Mouse (Mus musculus) erythroblast, adult 5-6 weeks (primary cell): ENCODE measurements around the gene Slc35f4. TPM values are rescaled to one million over a fixed set of nuclear protein-coding genes. Genes with fewer than 3 reads are reported as not detected.
"Not testable (repeated sequence)": the region's sequence is repeated elsewhere in the genome, so short reads cannot be mapped to it uniquely, and the experiment has no call there.

Experiments
- ATAC-seq: replicated peaks from 2 replicates; pipeline ENCODE4 v1.8.0; 2016; ENCODE audit warnings: moderate number of reproducible peaks, mild to moderate bottlenecking, moderate TSS enrichment, inconsistent platforms; ENCODE audit not compliant: poor library complexity, low FRiP score, severe bottlenecking
- total RNA-seq, 2 experiments: library from RNA; stranded (forward) in 1 of 2; stranded (reverse) in 1 of 2; fragments of 150-400 nt in 1 of 2; fragments of 200-764, 138-1000 nt in 1 of 2; gene quantifications; 2 replicates each; pipeline versions ENCODE4 v1.2.3 to v1.2.4; 2015 to 2017; ENCODE audit warnings: low replicate concordance in 2 of 2

Gene Slc35f4
- total RNA-seq, 2 experiments from 2014 or later: not detected

DNA sequence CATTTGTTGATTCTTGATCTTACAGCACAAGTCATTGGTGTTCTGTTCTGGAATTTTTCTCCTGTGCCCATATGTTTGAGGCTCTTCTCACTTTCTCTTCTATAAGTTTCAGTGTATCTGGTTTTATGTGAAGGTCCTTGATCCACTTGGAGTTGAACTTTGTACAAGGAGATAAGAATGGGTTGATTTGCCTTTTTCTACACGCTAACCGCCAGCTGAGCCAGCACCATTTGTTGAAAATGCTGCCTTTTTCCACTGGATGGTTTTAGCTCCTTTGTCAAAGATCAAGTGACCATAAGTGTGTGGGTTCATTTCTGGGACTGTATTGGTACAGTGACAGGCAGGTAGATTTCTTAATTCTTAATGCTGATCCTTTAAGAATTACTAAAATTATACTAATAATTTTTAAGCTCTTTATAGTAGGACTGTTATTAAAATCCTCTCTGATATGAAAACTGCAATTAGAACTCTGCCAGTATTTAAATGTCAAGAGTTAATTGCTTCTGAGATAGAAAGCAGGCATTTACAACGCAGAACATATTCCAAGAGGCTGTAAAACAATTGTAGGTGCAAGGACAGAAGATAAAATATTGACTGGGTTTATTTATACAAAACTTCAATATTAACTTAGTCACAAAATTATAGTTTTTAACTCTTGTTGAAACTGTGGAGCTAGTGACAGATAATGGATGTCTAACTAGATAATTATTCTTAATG lies 235.7 kb downstream of the Slc35f4 start:
- no peak for ATAC-seq

DNA sequence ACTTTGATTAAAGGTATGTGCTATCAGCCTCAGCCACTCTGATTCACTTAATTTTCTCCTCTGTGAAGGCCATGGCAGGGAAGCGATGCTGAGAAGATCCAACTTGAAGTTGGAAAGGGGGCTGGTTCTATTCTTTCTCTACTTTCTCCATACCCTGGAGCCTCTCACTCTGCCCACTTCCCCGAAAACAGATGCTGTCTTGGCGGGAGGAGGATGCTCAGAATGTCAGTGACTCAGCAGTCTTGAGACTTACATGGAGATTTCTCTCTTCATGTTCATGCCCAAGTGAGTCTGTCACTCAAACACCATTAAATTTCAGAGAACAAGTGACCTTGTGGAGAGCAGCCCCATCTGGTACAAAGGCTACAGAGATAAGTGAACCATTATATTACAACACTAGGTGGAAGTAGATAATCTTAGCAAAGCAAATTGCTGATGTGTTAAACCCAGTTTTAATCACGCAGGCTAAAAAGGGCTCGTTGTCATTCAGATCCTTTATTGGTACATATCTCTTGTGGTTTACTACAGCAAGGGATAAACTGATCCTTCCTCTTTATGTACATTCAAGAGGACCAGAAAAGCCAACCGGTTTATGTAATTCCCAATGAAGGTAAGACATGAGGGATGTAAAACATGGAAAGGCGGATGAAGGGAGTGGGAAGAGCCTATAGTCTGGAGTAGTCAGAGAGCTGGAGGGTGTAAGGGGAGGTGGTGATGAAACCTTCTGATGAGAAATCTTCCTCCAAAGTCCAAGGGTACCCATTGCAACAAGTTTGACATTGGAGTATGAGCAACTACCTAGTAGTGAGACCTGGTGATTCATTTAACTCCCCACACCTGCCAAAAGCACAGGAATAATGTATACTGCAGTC lies 241.8 kb downstream of the Slc35f4 start:
- no peak for ATAC-seq

DNA sequence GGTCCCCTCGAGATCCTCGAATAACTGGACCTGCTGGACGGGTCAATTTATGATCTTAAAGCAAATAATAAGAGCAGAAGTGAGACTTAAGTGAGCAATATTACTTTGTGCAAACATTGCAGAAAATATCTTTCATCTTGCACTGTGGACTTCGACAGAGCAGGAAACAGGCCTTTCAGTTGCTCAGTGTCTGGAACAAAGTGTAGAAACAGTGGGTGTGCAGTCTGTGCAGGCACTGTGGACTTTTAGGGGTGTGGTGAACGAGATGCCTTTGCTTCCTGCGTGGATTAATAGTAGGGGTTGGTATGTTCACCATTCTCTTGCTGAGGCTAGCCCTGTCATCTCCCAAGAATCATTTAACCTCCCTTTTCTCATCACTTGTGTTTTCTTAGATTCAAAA lies 247.0 kb downstream of the Slc35f4 start:
- no peak for ATAC-seq

DNA sequence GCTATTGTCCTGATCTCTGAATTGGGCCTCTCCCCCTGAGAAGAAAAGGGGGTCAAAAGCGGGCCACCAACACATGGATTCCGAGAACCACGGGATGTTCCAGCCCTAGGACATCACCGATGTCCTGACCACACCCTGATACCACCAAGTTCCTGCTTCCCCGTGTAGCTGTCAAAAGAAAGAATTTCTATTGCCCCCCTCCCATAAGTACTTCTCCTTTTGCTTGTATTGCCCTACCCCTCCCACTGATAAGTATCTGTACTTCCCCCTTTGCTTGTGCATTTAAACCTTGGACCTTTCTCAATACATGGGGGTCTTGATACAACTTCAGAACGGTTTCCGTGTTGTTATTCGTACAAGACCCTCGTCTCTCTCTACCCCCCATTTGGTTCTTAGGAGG lies 247.4 kb downstream of the Slc35f4 start:
- ATAC-seq: not testable (repeated sequence)

DNA sequence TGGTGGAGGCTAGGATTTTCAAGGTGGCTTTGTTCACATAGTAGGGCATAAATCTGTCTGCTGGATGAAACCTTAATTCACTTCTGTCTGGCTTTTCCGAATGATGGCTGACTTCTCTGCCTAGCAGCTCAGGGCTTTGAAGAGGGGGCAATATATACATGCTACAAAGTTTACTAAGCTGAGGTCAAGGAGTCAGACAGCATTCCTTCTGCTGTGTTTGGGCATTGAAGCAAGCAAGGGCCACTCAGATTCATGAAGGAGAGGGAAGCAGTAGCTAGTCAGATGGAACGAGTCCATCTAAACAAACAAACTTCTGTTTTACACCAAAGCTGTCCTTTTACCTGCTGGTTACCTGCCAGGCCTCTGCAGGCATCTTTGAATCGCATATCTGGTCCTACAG lies 248.2 kb downstream of the Slc35f4 start:
- ATAC-seq: no peak

DNA sequence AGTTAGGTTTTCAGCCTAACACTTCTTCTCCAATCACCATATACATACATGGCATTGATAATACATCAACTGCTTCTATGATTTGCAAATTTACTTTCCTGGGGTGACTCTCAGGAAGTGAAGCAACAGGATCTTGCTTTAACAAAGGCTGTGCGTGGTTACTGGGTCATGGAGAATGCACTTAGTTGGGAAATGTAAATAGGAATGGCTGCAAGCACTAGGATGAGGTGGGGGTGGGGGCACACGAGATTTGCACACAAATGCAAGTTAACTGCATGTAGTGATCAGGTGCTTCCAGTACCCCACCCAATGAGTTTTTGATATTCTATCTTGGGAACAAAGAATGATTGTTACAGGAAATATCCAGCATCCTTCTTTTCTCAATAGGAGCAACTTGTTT lies 250.5 kb downstream of the Slc35f4 start:
- ATAC-seq: no peak

DNA sequence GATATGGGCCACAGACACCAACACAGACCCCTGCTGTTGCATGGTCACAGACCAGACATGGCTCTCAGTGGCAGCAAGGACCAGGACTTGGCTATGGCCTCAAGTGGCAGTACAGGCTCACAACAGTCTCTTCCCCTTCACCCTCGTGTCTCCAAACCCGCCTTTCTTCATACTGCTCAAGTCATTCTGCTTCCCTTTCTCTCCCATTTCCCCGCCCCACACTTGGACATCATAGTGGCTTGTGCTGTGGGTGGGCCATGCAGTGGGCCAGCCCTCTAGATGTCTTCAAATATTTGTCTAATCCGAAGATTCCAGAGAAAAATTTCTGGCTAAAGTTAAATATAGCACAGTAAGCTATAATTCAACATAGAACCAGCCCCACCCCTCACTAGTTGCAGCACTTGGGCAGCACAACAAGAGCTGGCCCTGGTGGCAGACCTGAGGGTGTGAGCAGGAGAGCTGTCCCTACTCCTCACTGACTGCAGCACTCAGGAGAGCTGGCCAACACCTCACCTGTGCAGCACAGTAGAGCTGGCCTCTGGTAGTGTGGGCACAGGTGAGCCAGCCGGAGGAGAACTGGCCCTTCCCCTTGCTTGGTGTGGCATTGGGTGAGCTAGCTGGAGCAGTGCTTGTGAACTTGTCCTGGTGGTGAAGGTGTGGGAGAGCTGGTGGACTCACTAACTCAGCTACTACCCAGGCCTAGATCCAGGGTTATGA lies 260.4 kb downstream of the Slc35f4 start:
- no peak for ATAC-seq
